Mouse (Mus musculus): ENCODE data around the gene Gpr152. TPM values are rescaled to one million over a fixed set of nuclear protein-coding genes. Genes with fewer than 3 reads are reported as not detected.

Gene Gpr152
- polyA plus RNA-seq, 1 experiment from 2014 or later = not detected

DNA sequence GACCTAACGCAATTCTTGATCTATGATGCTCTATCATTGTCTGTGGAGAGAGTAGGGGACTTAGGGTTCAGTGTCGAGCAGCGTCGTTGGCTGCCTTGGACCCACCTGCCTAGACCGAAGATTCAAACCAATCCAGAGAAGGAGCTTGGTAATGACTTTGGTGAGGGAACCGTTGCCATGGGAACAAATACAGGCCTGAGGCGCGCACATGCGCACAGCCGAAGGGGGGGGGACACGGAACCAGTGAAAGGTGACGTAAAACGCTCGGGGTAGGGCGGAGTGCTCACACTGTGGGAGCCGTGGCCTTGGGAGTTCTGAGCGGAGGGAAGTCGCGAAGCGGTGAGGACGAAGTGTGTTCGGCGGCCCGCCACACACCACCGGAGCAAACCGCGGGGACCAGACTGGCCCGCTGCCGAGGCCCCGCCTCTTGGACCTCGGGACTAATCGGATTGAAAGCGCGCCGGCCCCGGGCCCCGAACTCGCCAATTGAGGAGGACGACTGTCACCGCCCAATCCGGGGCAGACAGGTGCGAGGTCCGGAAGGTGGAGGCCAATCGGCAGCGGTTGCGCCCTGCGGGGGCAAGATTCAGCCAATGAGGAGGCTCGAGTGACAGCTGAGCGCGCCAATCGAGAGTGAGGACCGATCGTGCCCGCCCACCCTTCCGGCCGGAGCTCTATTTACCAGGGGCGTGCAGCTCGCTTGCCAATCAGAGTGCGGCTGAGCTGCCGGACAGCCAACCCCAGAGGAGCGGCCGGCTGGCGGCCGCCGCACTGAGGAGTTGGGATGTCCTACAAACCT is 42.7 kb upstream of the Gpr152 start, which contains the start of gene Cdk2ap2:
TSS of gene Cdk2ap2 (plus strand) at position 541 of the 799 bp plus-strand sequence.
- Histone ChIP-seq H3K9ac (replicated peaks; ENCODE audit: low read depth, low read length) (0 out of 2 replicates have a peak within 1 kb of the TSS, but pooled peaks have one; percentile 29), H3K27ac (ENCODE audit: low read length) (peak within 1 kb of the TSS; percentile 76), H3K36me3 (ENCODE audit: control insufficient read depth, insufficient read depth, low read length) (no peaks in the 10 kb centered on the region), H3K27me3 (ENCODE audit: control insufficient read depth, insufficient read depth, low read length) (peaks cover 10% of the 10 kb centered on the region; the same call in 1 of the 2 replicates), H3K4me2 (replicated peaks; ENCODE audit: low read depth, low read length) (peak within 1 kb of the TSS; percentile 55), H3K4me3 (ENCODE audit: low read depth, low read length) (peak within 1 kb of the TSS; percentile 49), H3K9me3 (ENCODE audit: control insufficient read depth, low read depth, low read length) (no peaks in the 10 kb centered on the region), H3K4me1 (ENCODE audit: control insufficient read depth, insufficient read depth, low read length) (peaks cover 25% of the 10 kb centered on the region)
- ATAC-seq (ENCODE audit: insufficient number of reproducible peaks, insufficient read depth, low FRiP score, low read depth) = peak; percentile 91
- WGBS = under 1% methylated on average over 65 of the region's 65 CpGs

DNA sequence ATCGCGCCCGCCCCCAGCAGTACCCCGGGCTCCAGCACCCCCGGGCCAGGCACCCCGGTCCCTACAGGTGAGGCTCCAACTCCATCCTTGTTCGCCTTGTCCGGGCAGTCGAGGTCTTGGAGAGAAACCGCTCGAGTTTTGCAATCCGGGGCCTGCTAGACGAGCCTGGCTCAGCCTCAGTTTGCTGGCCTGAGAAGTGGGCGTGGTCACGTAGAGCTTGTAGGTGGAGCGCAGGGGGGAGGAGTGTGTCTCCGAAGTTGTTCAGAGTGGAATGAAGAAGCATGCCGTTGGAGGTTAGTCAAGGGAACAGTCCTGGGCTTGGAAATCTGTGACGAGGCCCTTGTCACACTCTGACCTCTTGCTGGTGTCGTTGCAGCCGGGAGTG is 42.2 kb upstream of the Gpr152 start:
- 0 out of 2 replicates have a peak, but pooled peaks have one; percentile 4 for ATAC-seq (ENCODE audit: insufficient number of reproducible peaks, insufficient read depth, low FRiP score, low read depth)
- H3K27me3 ChIP-seq (ENCODE audit: control insufficient read depth, insufficient read depth, low read length) = peaks cover 11% of the 10 kb centered on the region; the same call in 1 of the 2 replicates
- no peaks in the 10 kb centered on the region for H3K36me3 ChIP-seq (ENCODE audit: control insufficient read depth, insufficient read depth, low read length)
- no peaks in the 10 kb centered on the region for H3K9me3 ChIP-seq (ENCODE audit: control insufficient read depth, low read depth, low read length)
- H3K4me1 ChIP-seq (ENCODE audit: control insufficient read depth, insufficient read depth, low read length) = peaks cover 25% of the 10 kb centered on the region
- H3K9ac ChIP-seq (replicated peaks; ENCODE audit: low read depth, low read length) = 0 out of 2 replicates have a peak overlapping the region, but pooled peaks have one; percentile 29
- peak overlapping the region; percentile 76; the same call in 1 of the 2 replicates for H3K27ac ChIP-seq (ENCODE audit: low read length)
- peak overlapping the region; percentile 55 for H3K4me2 ChIP-seq (replicated peaks; ENCODE audit: low read depth, low read length)
- H3K4me3 ChIP-seq (ENCODE audit: low read depth, low read length) = peak overlapping the region; percentile 49
- under 1% methylated on average over 21 of the region's 21 CpGs for WGBS

DNA sequence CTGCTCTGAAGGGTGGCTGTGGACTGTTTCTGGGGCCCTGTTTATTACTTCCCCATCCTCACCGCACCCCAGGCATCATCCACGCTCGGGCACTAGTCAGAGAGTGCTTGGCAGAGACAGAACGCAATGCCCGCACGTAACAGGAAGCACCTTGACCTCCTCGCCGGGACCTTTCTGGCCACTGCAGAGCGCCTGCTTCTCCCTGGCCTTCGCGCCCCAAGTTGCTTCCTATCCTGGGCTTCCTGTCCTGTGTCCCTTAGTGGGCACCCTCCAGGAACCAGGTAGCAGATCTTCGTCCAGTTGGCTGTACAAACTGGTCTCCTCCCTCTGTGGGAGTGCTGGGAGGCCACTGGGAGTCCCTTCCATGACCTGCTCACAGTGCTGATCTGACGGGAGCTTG is 41.2 kb upstream of the Gpr152 start:
- Histone ChIP-seq H3K9me3 (ENCODE audit: control insufficient read depth, low read depth, low read length) (no peaks in the 10 kb centered on the region), H3K4me1 (ENCODE audit: control insufficient read depth, insufficient read depth, low read length) (peaks cover 25% of the 10 kb centered on the region), H3K27me3 (ENCODE audit: control insufficient read depth, insufficient read depth, low read length) (peaks cover 11% of the 10 kb centered on the region; the same call in 1 of the 2 replicates), H3K9ac (replicated peaks; ENCODE audit: low read depth, low read length) (no peak overlapping the region), H3K27ac (ENCODE audit: low read length) (no peak overlapping the region), H3K4me2 (replicated peaks; ENCODE audit: low read depth, low read length) (no peak overlapping the region), H3K36me3 (ENCODE audit: control insufficient read depth, insufficient read depth, low read length) (no peaks in the 10 kb centered on the region), H3K4me3 (ENCODE audit: low read depth, low read length) (no peak overlapping the region)
- no peak for ATAC-seq (ENCODE audit: insufficient number of reproducible peaks, insufficient read depth, low FRiP score, low read depth)
- 87% methylated on average over 13 of the region's 13 CpGs for WGBS

DNA sequence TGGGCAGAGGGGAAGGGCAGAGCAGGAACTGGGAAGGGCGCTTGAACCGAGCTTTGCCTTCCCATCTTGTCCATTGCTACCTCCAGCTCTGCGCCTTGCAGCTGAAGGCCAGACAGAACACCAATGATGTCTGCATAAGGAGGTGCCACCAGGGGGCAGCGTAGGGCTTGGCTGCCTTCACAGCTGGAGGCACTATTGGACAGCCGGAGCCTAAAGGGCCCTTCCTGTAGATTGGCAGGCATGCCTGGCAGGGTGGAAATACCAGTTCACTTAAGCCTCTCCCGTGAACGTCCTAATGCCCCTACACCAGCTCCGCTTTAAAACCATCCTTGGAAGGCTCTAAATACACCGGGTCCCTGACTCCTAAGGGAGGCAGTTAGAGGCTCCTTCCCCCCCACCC is 40.5 kb upstream of the Gpr152 start:
- no peak overlapping the region for H3K4me3 ChIP-seq (ENCODE audit: low read depth, low read length)
- ATAC-seq (ENCODE audit: insufficient number of reproducible peaks, insufficient read depth, low FRiP score, low read depth) = no peak
- no peak overlapping the region for H3K27ac ChIP-seq (ENCODE audit: low read length)
- no peaks in the 10 kb centered on the region for H3K36me3 ChIP-seq (ENCODE audit: control insufficient read depth, insufficient read depth, low read length)
- peak overlapping the region; percentile 91; the same call in 1 of the 2 replicates for H3K4me2 ChIP-seq (replicated peaks; ENCODE audit: low read depth, low read length)
- WGBS = 13% methylated on average over 9 of the region's 9 CpGs
- no peaks in the 10 kb centered on the region for H3K9me3 ChIP-seq (ENCODE audit: control insufficient read depth, low read depth, low read length)
- H3K27me3 ChIP-seq (ENCODE audit: control insufficient read depth, insufficient read depth, low read length) = peaks cover 11% of the 10 kb centered on the region; the same call in 1 of the 2 replicates
- H3K9ac ChIP-seq (replicated peaks; ENCODE audit: low read depth, low read length) = no peak overlapping the region
- peaks cover 25% of the 10 kb centered on the region for H3K4me1 ChIP-seq (ENCODE audit: control insufficient read depth, insufficient read depth, low read length)

DNA sequence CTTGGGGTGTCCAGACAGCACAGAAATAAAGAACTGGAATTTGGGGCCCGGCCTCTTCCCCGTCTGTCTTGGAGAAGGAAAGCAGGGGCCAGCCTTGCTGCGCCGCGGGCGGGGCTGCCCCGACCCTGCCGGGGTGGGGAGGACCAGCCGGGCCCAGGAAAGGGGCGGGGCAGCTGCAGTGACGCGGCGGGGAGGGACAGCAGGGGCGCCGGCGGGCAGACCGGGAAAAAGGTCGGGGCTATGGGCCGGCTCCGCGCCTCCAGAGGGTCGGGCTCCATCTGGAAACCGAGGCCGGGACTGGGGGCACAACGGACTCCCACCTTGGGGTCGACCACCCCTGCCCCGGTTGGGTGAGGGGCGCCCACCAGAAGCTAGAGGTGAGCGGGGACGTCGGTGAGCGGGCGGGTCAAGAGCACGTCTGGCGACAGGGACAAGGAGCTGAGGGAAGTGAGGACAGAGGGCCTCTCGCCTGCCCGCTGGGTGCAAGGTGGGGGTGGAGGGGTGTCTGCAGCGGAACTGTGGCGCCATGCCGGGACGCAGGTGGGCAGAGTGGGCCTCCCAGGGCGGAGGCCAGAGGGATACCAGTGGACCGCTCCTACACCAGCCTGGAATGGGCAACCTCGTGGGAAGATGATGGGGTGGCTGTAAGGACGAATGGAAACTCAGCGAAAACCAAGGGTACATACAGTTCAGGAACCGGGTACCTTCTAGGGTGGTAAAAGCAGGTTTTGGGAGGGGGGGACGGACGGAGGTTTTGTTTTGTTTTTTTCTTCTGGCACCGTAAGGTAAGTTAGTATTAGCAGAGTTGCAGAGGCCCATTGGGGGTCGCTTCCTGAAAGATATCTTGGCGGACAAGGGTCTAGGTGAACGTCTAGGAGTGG is 39.5 kb upstream of the Gpr152 start, which contains the start of gene Pitpnm1:
TSS of gene Pitpnm1 (plus strand) at position 162 of the 881 bp plus-strand sequence.
- Histone ChIP-seq H3K9me3 (ENCODE audit: control insufficient read depth, low read depth, low read length) (no peaks in the 10 kb centered on the region), H3K27me3 (ENCODE audit: control insufficient read depth, insufficient read depth, low read length) (peaks cover 11% of the 10 kb centered on the region; the same call in 1 of the 2 replicates), H3K4me3 (ENCODE audit: low read depth, low read length) (peak within 1 kb of the TSS; percentile 43), H3K9ac (replicated peaks; ENCODE audit: low read depth, low read length) (peak within 1 kb of the TSS; percentile 29; the same call in 1 of the 2 replicates), H3K4me1 (ENCODE audit: control insufficient read depth, insufficient read depth, low read length) (peaks cover 25% of the 10 kb centered on the region), H3K27ac (ENCODE audit: low read length) (no peak within 1 kb of the TSS), H3K4me2 (replicated peaks; ENCODE audit: low read depth, low read length) (peak within 1 kb of the TSS; percentile 91), H3K36me3 (ENCODE audit: control insufficient read depth, insufficient read depth, low read length) (no peaks in the 10 kb centered on the region)
- ATAC-seq (ENCODE audit: insufficient number of reproducible peaks, insufficient read depth, low FRiP score, low read depth) = 0 out of 2 replicates have a peak, but pooled peaks have one; percentile 11
- whole genome bisulfite sequencing = 2% methylated on average over 53 of the region's 53 CpGs

DNA sequence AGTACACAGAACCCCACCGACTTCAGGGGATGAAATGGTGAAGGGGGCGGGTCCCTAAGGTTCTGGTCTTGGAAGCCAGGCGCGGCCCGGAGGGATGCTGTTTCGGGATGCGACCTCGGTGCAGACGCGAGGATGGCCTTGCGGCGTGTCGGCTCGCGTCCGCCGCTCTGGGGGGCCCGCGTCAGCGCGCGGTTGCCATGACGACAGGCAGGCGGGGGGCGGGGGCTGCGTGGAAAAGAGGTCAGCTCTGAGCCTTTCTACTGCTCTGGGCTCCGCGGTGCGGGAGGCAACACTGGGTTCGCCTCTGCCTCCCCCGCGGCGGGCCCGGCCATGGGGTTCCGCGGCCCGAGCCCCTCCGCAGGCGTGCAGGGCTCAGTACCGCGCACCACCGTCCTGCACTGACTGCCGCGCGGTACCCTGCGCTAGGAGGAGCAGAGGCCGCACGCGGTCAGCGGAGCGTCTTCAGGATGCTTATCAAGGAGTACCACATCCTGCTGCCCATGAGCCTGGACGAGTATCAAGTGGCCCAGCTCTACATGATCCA is 38.8 kb upstream of the Gpr152 start:
- Histone ChIP-seq H3K4me2 (replicated peaks; ENCODE audit: low read depth, low read length) (peak overlapping the region; percentile 91), H3K4me1 (ENCODE audit: control insufficient read depth, insufficient read depth, low read length) (peaks cover 25% of the 10 kb centered on the region), H3K9ac (replicated peaks; ENCODE audit: low read depth, low read length) (peak overlapping the region; percentile 29; the same call in 1 of the 2 replicates), H3K36me3 (ENCODE audit: control insufficient read depth, insufficient read depth, low read length) (no peaks in the 10 kb centered on the region), H3K27me3 (ENCODE audit: control insufficient read depth, insufficient read depth, low read length) (peaks cover 11% of the 10 kb centered on the region; the same call in 1 of the 2 replicates), H3K27ac (ENCODE audit: low read length) (no peak overlapping the region), H3K9me3 (ENCODE audit: control insufficient read depth, low read depth, low read length) (no peaks in the 10 kb centered on the region), H3K4me3 (ENCODE audit: low read depth, low read length) (peak overlapping the region; percentile 43)
- WGBS = under 1% methylated on average over 52 of the region's 52 CpGs
- no peak for ATAC-seq (ENCODE audit: insufficient number of reproducible peaks, insufficient read depth, low FRiP score, low read depth)

DNA sequence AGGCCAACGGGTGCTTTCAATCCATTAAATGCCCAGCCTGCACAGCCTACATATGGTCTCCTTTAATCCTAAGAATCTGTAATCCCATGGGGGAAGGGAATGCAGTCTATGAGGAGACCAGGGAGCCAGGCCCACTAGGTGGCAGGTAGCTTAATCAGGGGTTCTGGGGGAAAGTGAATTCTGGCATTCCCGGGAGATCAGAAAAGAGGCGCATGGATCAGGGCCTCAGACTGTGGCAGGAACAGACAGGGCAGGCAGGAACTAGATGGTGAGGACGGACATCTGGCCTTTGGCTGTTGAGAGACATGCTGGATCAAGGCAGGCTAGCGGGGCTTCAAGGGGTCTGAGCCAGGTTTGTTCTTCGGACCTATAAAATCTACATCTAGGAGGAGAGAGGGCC is 38.1 kb upstream of the Gpr152 start:
- Histone ChIP-seq H3K9me3 (ENCODE audit: control insufficient read depth, low read depth, low read length) (no peaks in the 10 kb centered on the region), H3K4me3 (ENCODE audit: low read depth, low read length) (no peak overlapping the region), H3K9ac (replicated peaks; ENCODE audit: low read depth, low read length) (no peak overlapping the region), H3K4me2 (replicated peaks; ENCODE audit: low read depth, low read length) (peak overlapping the region; percentile 91; the same call in 1 of the 2 replicates), H3K27ac (ENCODE audit: low read length) (no peak overlapping the region), H3K4me1 (ENCODE audit: control insufficient read depth, insufficient read depth, low read length) (peaks cover 21% of the 10 kb centered on the region; the same call in 1 of the 2 replicates), H3K36me3 (ENCODE audit: control insufficient read depth, insufficient read depth, low read length) (no peaks in the 10 kb centered on the region), H3K27me3 (ENCODE audit: control insufficient read depth, insufficient read depth, low read length) (peaks cover 11% of the 10 kb centered on the region; the same call in 1 of the 2 replicates)
- WGBS = 72% methylated on average over 6 of the region's 6 CpGs
- ATAC-seq (ENCODE audit: insufficient number of reproducible peaks, insufficient read depth, low FRiP score, low read depth) = no peak
